Mouse (Mus musculus) brain, embryonic 18.5 days (tissue): ENCODE measurements around the gene Minos1.

Experiments used
- DNase-seq: peaks from one replicate; pipeline ENCODE4 v3.0.0-alpha.2; 2012; ENCODE audit warnings: low read depth, low spot score

Minos1 gene

DNA sequence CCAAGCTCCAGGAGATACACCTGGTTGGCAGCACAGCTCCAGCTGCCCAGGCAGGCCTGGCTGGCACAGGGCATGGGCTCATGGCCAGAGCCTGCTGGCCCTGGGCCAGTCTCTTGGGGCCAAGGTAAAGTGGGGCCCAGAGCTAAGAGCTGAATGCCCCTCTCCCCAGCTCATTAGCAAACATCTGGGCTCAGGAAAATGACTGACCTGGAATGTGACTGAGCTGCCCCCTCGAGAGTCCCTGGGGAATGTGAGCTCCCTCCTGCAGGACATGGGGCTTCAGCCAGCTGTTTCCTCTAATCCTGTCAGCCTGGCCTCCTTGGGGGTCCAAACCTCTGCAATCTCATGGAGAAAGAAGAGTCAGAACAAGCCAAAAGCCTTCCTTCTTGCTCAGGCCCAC lies 35.5 kb downstream of the Minos1 start:
- DNase-seq, result no peak

- DNase-seq, result no peak
These were observed 37.8 kb downstream of the Minos1 start for GRCm38 (mm10) chr4:139093196-139093530.

DNA sequence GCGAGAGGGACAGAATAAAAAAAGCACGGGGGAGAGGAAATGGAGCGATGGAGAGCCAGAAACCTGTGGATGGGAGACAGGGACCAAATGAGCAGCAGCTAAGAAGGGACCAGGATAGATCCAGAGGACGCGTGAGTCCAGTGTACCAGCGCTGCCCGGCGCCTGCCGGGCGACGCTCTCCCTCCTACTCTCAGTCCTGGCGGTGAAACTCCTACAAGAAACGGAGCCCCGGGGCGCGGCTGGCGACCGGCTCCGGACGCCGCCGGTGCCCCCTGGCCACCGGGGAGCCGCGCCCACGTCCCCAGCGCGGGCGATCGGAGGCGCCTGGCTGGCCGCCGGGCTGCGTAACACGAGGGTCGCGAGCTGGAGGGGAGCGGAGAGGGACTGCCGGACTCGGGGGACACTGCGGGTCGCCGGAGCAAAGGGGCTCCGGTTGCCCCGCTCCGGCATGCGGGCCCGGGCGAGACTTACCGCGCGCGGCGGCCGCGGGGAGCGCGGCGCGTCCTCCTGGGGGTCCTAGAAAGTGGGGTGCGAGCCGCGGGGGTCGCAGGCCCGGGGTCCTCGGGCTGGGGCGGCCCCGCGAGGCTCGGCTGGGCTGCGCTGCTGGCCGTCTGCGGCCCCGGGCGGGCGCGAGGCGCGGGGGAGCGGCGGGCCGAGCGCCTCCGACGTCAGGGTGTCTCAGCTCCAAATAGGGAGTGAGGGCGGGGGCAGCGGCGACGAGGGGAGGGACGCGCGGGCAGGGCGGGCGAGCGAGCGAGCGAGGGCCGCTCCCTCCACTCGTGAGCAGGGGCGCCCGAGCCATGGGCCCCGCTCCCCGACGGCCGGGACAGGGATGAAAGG lies 38.3 kb downstream of the Minos1 start, which contains the start of gene Nbl1:
Nbl1 (minus strand) TSS at position 638 of the 840 bp plus-strand sequence.
- no peak for DNase-seq

GRCm38 (mm10) chr4:139091478-139092355 lies 39.2 kb downstream of the Minos1 start:
- no peak for DNase-seq

GRCm38 (mm10) chr4:139091066-139091465 lies 39.8 kb downstream of the Minos1 start:
- DNase-seq, result no peak

- no peak for DNase-seq
These were observed 40.5 kb downstream of the Minos1 start for GRCm38 (mm10) chr4:139090303-139090940.

DNA sequence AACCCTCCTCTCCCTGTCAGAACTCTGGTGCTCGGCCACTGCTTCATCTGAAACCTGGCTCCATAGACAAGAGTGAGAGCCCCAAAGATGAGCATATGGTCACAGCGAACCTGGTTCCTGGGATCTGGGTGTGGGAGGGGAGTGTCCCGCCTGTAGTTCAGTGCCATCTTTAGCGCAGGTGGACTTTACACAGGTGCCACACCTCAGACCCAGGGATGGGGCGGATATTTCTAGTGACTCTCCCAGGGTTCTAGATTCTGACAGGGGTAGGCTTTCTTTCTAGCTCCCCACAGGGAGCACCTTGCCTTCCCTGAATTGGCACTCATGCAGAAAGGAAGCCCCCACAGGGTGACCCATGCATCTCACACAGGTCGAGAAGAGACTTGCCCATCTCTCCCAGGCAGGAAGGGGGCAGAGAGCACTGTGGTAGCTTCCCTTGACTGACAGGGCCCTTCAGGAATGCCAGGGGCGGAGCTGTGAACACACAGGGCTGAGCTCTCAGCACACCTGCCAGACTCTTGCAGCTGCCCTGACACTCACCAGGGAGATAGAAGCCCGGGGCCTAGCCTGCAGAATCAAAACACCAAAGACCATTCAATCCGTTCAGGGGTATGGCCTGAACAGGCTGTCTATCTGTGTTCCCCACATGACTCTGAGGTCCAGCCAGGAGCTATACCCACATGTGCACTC lies 41.8 kb downstream of the Minos1 start:
- no peak for DNase-seq

GRCm38 (mm10) chr4:139086984-139087383 lies 43.9 kb downstream of the Minos1 start:
- DNase-seq, result no peak

GRCm38 (mm10) chr4:139086037-139086436 lies 44.9 kb downstream of the Minos1 start:
- DNase-seq, result peak; percentile 69

- DNase-seq, result no peak
These were observed 45.6 kb downstream of the Minos1 start for GRCm38 (mm10) chr4:139085337-139085736.

- DNase-seq, result peak; percentile 72
These were observed 47.9 kb downstream of the Minos1 start for GRCm38 (mm10) chr4:139082790-139083564.

DNA sequence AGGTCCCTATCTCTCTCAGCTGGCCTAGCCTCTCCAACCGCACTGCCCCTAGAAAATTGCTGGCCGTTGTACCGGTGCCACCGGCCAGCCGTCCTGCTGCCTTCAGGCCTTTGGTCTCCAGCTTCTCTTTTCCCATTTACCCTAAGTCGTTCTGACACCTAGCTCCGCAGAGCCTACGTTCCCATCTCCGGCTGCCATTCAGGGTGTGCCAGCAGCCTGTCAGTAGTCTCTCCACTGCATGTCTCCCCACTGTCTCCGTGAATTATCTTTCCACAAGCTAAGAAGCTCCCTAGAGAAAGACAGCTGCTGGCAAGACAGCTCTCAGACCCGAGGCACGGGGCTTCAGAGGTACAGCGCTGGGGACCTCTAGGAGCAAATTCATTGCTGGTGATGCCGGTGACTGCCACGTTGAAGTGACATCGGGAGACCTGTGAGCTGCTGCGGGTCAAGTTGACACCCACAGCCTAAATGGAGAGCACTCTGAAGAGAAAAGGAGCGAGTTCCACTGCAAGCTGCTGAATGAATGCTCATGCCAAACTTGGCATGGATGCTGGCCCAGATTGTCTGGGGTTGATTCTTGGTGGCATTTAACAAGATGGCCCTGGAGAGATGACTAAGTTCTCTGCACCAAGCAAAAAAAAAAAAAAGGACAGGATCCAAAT lies 49.5 kb downstream of the Minos1 start:
- no peak for DNase-seq

DNA sequence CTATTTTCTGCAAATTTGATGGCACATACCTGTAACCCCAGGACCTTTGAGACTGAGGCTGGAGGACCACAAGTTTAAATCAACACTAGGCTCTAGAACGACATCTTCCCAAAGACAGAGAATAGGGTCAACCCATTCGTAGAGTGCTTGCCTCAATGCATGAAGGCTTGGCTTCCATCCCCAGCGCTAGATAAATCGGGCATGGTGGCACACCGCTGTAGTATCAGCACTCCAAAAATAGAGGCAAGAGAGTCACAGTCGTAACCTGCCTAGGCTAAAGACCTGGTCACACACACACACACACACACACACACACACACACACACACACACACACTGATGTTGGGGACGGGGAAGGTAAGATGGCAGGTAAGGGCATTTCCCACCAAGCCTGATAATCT lies 50.7 kb downstream of the Minos1 start:
- no peak for DNase-seq

DNA sequence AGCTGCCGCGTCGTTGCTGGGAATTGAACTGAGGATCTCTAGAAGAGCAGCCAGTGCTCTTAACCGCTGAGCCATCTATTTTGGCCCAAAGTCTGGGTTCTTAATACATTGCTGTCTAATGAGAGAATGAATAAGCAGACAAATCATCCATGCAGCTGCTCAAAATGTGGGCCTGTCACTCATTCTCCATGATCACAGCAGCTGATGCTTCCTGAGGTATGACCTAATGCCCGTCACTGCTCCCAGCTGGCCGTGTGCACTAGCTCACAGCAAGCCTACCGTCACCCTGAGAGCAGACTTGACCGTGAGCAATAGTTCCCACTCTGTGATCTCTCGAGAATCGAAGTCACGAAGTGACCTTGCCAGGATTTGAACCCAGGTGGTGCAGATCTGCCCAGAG lies 51.5 kb downstream of the Minos1 start:
- no peak for DNase-seq

DNA sequence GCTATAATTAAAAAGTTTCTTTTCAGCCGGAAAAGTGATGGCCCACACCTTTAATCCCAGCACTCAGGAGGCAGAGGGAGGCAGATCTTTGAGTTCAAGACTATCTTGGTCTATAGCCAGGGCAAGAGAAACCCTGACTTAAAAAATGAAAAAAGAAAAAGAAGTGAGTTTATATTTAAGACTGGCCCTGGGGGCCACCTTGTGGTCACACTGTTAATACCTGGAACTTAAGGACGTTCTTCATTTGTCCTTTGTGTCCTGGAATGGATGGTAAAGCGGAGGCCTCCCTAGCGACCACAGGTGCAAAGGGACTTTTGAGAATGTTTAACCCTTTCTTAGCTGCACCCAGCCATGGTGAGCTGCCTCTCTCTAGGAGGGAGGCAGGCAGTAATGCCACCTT lies 52.2 kb downstream of the Minos1 start:
- DNase-seq, result no peak

DNA sequence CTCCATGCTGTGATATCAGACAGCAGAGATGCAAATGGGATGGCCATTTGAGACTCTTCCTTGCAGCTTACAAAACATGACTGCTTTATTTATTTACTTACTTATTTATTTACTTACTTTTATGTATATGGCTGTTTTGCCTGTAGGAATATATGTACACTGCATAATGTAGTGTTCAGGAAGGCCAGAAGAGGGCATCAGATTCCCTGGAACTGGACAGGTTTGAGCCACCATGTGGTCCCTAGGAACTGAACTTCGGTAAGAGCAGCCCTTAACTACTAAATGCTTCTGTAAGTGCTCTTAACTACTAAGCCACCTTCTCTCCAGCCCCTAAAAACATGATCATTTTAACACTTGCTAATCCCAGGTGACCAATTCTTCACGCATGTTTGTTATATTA lies 52.6 kb downstream of the Minos1 start:
- no peak for DNase-seq

DNA sequence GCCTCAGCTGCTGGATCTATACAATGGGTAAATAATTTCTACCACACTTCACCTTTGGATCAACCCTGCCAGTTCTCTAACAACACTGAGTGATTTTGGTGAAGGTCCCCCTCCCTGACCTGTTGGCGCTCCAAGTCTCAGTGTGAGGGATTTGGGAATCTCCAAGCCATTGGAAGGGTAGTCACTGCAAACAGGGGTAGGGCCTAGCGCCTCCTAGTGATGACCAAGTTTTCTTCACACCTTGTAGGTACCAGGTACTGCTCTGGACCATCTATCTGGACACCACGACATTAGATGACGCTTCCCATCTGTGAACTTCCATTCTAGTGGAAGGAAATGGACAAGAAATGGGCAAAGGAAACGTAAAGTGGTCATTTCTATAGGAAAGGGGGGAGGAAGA lies 55.0 kb downstream of the Minos1 start:
- no peak for DNase-seq

DNA sequence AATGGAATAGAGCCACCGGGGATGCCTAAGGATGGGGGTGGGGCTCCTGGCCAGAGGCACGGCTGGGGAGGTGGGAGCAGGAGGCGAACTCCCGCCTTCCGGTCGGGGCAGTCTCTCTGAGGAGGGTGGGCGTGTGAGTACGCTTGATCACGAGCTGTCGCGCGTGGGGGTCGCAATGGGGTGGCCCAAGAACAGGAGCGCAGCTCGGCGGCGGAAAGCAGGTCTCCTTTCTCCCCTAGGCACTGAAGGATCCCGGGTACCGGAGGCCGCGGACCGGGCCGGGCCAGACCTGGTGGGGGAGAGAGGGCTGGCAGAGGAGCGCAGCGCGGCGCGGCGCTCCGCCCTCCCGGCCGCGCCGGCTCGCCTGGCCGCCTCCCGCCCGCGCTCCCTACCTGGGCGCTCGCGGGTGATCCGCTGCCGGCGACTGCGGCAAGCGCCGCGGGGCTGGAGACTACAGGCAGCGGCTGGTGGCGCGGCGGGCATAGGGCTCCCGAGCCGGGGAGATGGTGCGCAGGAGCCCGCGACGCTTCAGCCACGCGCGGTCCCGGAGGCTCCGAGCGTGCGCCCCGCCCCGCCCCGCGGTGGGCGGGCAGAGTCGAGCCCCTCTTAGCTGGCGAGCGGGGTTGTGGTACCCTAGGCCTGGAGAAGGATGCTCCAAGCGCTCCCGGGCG lies 55.7 kb downstream of the Minos1 start, which contains the start of gene Htr6:
Htr6 (minus strand) TSS at position 530 of the 671 bp plus-strand sequence.
- DNase-seq, result no peak

DNA sequence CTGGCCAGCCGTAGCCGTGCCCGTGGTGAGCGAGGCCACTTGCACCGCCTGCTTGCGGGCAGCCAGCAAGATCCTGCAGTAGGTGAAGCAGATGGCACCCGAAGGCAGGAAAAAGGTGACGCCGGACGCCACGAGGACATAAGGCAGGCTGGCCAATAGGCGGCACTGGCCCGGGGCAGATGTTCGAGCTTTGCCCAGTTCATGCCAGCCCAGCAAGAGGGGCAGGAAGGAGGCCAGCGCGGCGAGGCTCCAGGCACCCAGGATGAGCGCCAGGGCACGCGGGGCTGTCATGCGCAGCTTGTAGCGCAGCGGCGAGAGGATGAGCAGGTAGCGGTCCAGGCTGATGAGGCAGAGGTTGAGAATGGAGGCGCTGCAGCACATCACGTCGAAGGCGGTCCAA lies 56.9 kb downstream of the Minos1 start:
- no peak for DNase-seq

DNA sequence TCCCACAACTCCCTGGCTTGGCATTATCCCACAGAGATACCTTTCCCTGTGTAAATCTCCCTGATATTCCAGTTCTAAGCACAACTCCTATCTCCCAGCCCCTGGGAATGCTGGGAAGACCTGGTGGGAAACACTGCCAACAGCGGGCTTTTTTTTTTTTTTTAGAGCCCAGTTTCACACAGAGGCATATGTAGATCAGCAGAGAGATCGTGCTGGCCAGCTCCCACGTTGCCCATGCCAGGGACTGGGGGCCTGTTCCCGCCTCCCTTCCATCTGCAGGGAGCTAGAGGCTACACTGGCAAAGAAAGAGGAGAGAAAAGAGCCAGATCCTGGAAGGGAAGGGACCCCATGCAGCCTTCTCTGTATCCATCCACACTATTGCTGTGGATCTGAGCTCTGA lies 62.6 kb downstream of the Minos1 start:
- no peak for DNase-seq
